Mouse (Mus musculus) intestine, embryonic 14.5 days (tissue): ENCODE data around the gene Gm16440. TPM values are rescaled to one million over a fixed set of nuclear protein-coding genes. Genes with fewer than 3 reads are reported as not detected.
"Not testable (repeated sequence)": the region's sequence is repeated elsewhere in the genome, so short reads cannot be mapped to it uniquely, and the experiment has no call there.

Source experiments
- ATAC-seq: fragments of 200-750 bp; cut with Nextera tagmentation; replicated peaks from 2 replicates; pipeline ENCODE4 v1.8.0; 2017; ENCODE audit warnings: low read depth, moderate number of reproducible peaks, moderate TSS enrichment, moderate library complexity; ENCODE audit not compliant: low FRiP score, low TSS enrichment
- DNase-seq: peaks from one replicate; pipeline ENCODE4 v3.0.0-alpha.2; 2018; ENCODE audit warnings: low spot score
- H3K27ac ChIP-seq: fragments of 300-500 bp; sonication (generic); 2 replicates; pipeline ENCODE4 v1.5.1; 2014; ENCODE audit warnings: low read depth, mild to moderate bottlenecking, control low read depth
- H3K27me3 ChIP-seq: fragments of 300-500 bp; sonication (generic); replicated peaks from 2 replicates; pipeline ENCODE4 v1.6.1; 2014; ENCODE audit warnings: low read length, control low read depth; ENCODE audit not compliant: control insufficient read depth, insufficient read depth
- H3K36me3 ChIP-seq: fragments of 300-500 bp; sonication (generic); 2 replicates; pipeline ENCODE4 v1.6.1; 2014; ENCODE audit warnings: low read length, control low read depth; ENCODE audit not compliant: control insufficient read depth, insufficient read depth
- H3K4me1 ChIP-seq: fragments of 300-500 bp; sonication (generic); replicated peaks from 2 replicates; pipeline ENCODE4 v1.6.1; 2014; ENCODE audit warnings: low read length, control low read depth, mixed read lengths; ENCODE audit not compliant: control insufficient read depth, insufficient read depth
- H3K4me2 ChIP-seq: fragments of 300-500 bp; sonication (generic); 2 replicates; pipeline ENCODE4 v1.6.1; 2014; ENCODE audit warnings: low read length
- H3K4me3 ChIP-seq: fragments of 300-500 bp; sonication (generic); 2 replicates; pipeline ENCODE4 v1.5.1; 2014; ENCODE audit warnings: low read depth, low read length, control low read depth, mixed read lengths
- H3K9ac ChIP-seq: fragments of 300-500 bp; sonication (generic); 2 replicates; pipeline ENCODE4 v1.6.1; 2014; ENCODE audit warnings: mild to moderate bottlenecking, low read length
- H3K9me3 ChIP-seq: fragments of 300-500 bp; sonication (generic); 2 replicates; pipeline ENCODE4 v1.6.1; 2016; ENCODE audit warnings: low read length, control low read depth; ENCODE audit not compliant: control insufficient read depth
- WGBS: fragments of 180-500 bp; shearing (Covaris S2); extraction: QIAGEN DNeasy Blood & Tissue Kit; methylation state at CpG from one replicate; pipeline ENCODE4 v1.1.7; 2014; 5-methylcytosine and 5-hydroxymethylcytosine counted together
- polyA plus RNA-seq: library from polyadenylated mRNA; unstranded; fragments of >200 nt; fragmentation: Nextera tagmentation; extraction: Ambion mirVana; gene quantifications from 2 replicates; pipeline ENCODE4 v1.2.1, GENCODE M21; 2014

The Gm16440 gene
- polyA plus RNA-seq = not detected in 2 replicates

- not testable (repeated sequence) for H3K4me2 ChIP-seq, H3K36me3 ChIP-seq, H3K27me3 ChIP-seq, ATAC-seq, H3K9ac ChIP-seq, H3K4me3 ChIP-seq, DNase-seq, H3K4me1 ChIP-seq, H3K27ac ChIP-seq, H3K9me3 ChIP-seq
- WGBS = 81% methylated on average over 2 of the region's 4 CpGs
These were observed at the start of gene Gm16440 for GRCm38 (mm10) chr14:6390219-6390618. TSS of gene Gm16440 (minus strand) at chr14:6390319.

- not testable (repeated sequence) for H3K9me3 ChIP-seq, H3K36me3 ChIP-seq, H3K27me3 ChIP-seq, H3K4me1 ChIP-seq, ATAC-seq, H3K4me2 ChIP-seq, H3K9ac ChIP-seq, DNase-seq, H3K4me3 ChIP-seq, H3K27ac ChIP-seq
- WGBS = 15% methylated on average over 9 of the region's 42 CpGs
These were observed 36.6 kb upstream of the Gm16440 start for GRCm38 (mm10) chr14:6426766-6427165.

- H3K27ac ChIP-seq, H3K4me1 ChIP-seq, ATAC-seq, H3K27me3 ChIP-seq, H3K4me2 ChIP-seq, H3K9me3 ChIP-seq, H3K36me3 ChIP-seq, H3K9ac ChIP-seq: not testable (repeated sequence)
- WGBS = 14% methylated on average over 18 of the region's 22 CpGs
- 0 out of 2 replicates have a peak overlapping the region, but pooled peaks have one; percentile 15 for H3K4me3 ChIP-seq
- peak; percentile 12 for DNase-seq
These were observed 36.2 kb upstream of the Gm16440 start for GRCm38 (mm10) chr14:6426353-6426752.

GRCm38 (mm10) chr14:6412382-6412781, 22.3 kb upstream of the Gm16440 start, which contains the start of gene Gm3591:
TSS of gene Gm3591 (minus strand) at chr14:6412482.
- ATAC-seq, H3K27ac ChIP-seq, DNase-seq, H3K9ac ChIP-seq, H3K4me1 ChIP-seq, H3K27me3 ChIP-seq, H3K4me3 ChIP-seq, H3K36me3 ChIP-seq, H3K4me2 ChIP-seq, H3K9me3 ChIP-seq: not testable (repeated sequence)
- WGBS = no CpG with 5 or more reads among the region's 2 CpGs

- no CpG with 5 or more reads among the region's 10 CpGs for WGBS
- ATAC-seq, H3K4me1 ChIP-seq, H3K36me3 ChIP-seq, H3K27ac ChIP-seq, DNase-seq, H3K4me3 ChIP-seq, H3K9ac ChIP-seq, H3K4me2 ChIP-seq, H3K9me3 ChIP-seq, H3K27me3 ChIP-seq: not testable (repeated sequence)
These were observed 46.5 kb downstream of the Gm16440 start, which contains the start of gene Gm3618 for GRCm38 (mm10) chr14:6343578-6343977. TSS of gene Gm3618 (minus strand) at chr14:6343678.

Other genes starting within 250 kb of the Gm16440 start
- gene Gm21560, start 171.0 kb downstream of the Gm16440 start, polyA plus RNA-seq = not detected in 2 replicates
- 2.1 and 2.4 TPM in 2 replicates for gene Gm3411, start 103.1 kb downstream of the Gm16440 start, polyA plus RNA-seq
- gene Gm21103, start 85.5 kb downstream of the Gm16440 start, polyA plus RNA-seq = not detected in 2 replicates
- gene Gm3618, start 46.6 kb downstream of the Gm16440 start, polyA plus RNA-seq = not detected in 2 replicates
- gene Gm3591, start 22.2 kb upstream of the Gm16440 start, polyA plus RNA-seq = 0.39 and 0.95 TPM in 2 replicates
- not detected in 2 replicates for gene Gm3594, start 54.3 kb upstream of the Gm16440 start, polyA plus RNA-seq
- not detected in 2 replicates for gene Gm8356, start 147.0 kb upstream of the Gm16440 start, polyA plus RNA-seq
- gene Gm3629, start 200.3 kb upstream of the Gm16440 start, polyA plus RNA-seq = 0.91 TPM in 1 of 2 replicates, not detected in the other
- not detected in 2 replicates for gene Gm3460, start 232.1 kb upstream of the Gm16440 start, polyA plus RNA-seq